Mouse (Mus musculus): ENCODE data around the gene Btbd9.

GRCm38 (mm10) chr17:30607909-30608495, 31.7 kb upstream of the Btbd9 start:
- TF ChIP-seq CTCF (IDR thresholded peaks at IDR 0.05; ENCODE audit: control insufficient read depth, insufficient read depth, low read length): no peak
- TF ChIP-seq POLR2A (IDR thresholded peaks at IDR 0.05; ENCODE audit: borderline replicate concordance, control insufficient read depth, low read depth, low read length): no peak
